Mouse (Mus musculus) testis, adult 2 months (tissue): ENCODE data around the gene Atl3. TPM values are rescaled to one million over a fixed set of nuclear protein-coding genes. Genes with fewer than 3 reads are reported as not detected.

ENCODE experiments used
- H3K27ac ChIP-seq: fragments of 200-500 bp; 2 replicates; pipeline ENCODE4 v1.5.1; 2012; ENCODE audit warnings: low read depth, low read length; ENCODE audit not compliant: control insufficient read depth, insufficient read depth
- H3K27me3 ChIP-seq: fragments of 200-500 bp; 2 replicates; pipeline ENCODE4 v1.6.1; 2012; ENCODE audit warnings: mild to moderate bottlenecking, low read length, moderate library complexity; ENCODE audit not compliant: control insufficient read depth, insufficient read depth
- H3K36me3 ChIP-seq: fragments of 200-500 bp; 2 replicates; pipeline ENCODE4 v1.6.1; 2012; ENCODE audit warnings: mild to moderate bottlenecking, low read length; ENCODE audit not compliant: control insufficient read depth, insufficient read depth
- H3K4me1 ChIP-seq: fragments of 200-500 bp; 2 replicates; pipeline ENCODE4 v1.6.1; 2012; ENCODE audit warnings: low read length; ENCODE audit not compliant: control insufficient read depth, insufficient read depth
- H3K4me3 ChIP-seq: fragments of 200-500 bp; 2 replicates; pipeline ENCODE4 v1.5.1; 2012; ENCODE audit warnings: low read depth, mild to moderate bottlenecking, low read length, moderate library complexity, mixed read lengths; ENCODE audit not compliant: control insufficient read depth
- CTCF ChIP-seq: fragments of 200-500 bp; IDR thresholded peaks from 2 replicates; pipeline ENCODE4 v1.5.1; 2012; ENCODE audit warnings: low read depth, mild to moderate bottlenecking, inconsistent platforms, low read length, moderate library complexity; ENCODE audit not compliant: control insufficient read depth, insufficient read depth, insufficient replicate concordance
- POLR2A ChIP-seq: fragments of 200-500 bp; IDR thresholded peaks from 2 replicates; pipeline ENCODE4 v1.6.1; 2012; ENCODE audit warnings: low read depth, mild to moderate bottlenecking, inconsistent platforms, low read length, moderate library complexity; ENCODE audit not compliant: control insufficient read depth
- polyA plus RNA-seq: library from polyadenylated mRNA; depleted of rRNA; stranded (reverse); fragments of >200 nt; gene quantifications from 2 replicates; pipeline ENCODE4 v1.2.3, GENCODE M21; 2012

Atl3 gene
- polyA plus RNA-seq, 1 experiment = 188 TPM

GRCm38 (mm10) chr19:7470643-7471042 is 23.2 kb upstream of the Atl3 start:
- Histone ChIP-seq H3K36me3 (no peaks in the 10 kb centered on the region; the same call in 1 of the 2 replicates), H3K27ac (no peak overlapping the region), H3K27me3 (no peaks in the 10 kb centered on the region), H3K4me3 (no peak overlapping the region), H3K4me1 (no peaks in the 10 kb centered on the region)
- TF ChIP-seq CTCF = no peak
- TF ChIP-seq POLR2A = no peak

- no peak overlapping the region for H3K27ac ChIP-seq
- H3K36me3 ChIP-seq = no peaks in the 10 kb centered on the region
- H3K4me1 ChIP-seq = peaks cover 5% of the 10 kb centered on the region
- no peak for TF ChIP-seq CTCF
- TF ChIP-seq POLR2A = no peak
- H3K4me3 ChIP-seq = no peak overlapping the region
- no peaks in the 10 kb centered on the region for H3K27me3 ChIP-seq
These were observed 14.0 kb upstream of the Atl3 start for GRCm38 (mm10) chr19:7479751-7480248.

GRCm38 (mm10) chr19:7481541-7482265 is 12.1 kb upstream of the Atl3 start:
- Histone ChIP-seq H3K4me3 (peak overlapping the region; percentile 97), H3K36me3 (no peaks in the 10 kb centered on the region), H3K4me1 (peaks cover 5% of the 10 kb centered on the region), H3K27me3 (no peaks in the 10 kb centered on the region), H3K27ac (peak overlapping the region; percentile 62)
- TF ChIP-seq POLR2A (no peak), CTCF (no peak)

- Histone ChIP-seq H3K36me3 (no peaks in the 10 kb centered on the region), H3K4me3 (peak overlapping the region; percentile 97), H3K27ac (peak overlapping the region; percentile 96), H3K4me1 (peaks cover 5% of the 10 kb centered on the region), H3K27me3 (no peaks in the 10 kb centered on the region)
- TF ChIP-seq POLR2A = no peak
These were observed 11.6 kb upstream of the Atl3 start for GRCm38 (mm10) chr19:7482266-7482598.

- Histone ChIP-seq H3K4me3 (peak within 1 kb of the TSS; percentile 97), H3K4me1 (peaks cover 5% of the 10 kb centered on the region), H3K27ac (peak within 1 kb of the TSS; percentile 96), H3K36me3 (no peaks in the 10 kb centered on the region), H3K27me3 (no peaks in the 10 kb centered on the region)
- peak; percentile 97 for TF ChIP-seq POLR2A
- no peak for TF ChIP-seq CTCF
These were observed 11.0 kb upstream of the Atl3 start, which contains the start of gene Rtn3 for GRCm38 (mm10) chr19:7482599-7483511. Gene Rtn3, minus strand, starts transcription at chr19:7483281.

- TF ChIP-seq CTCF (no peak), POLR2A (no peak)
- Histone ChIP-seq H3K4me3 (peak overlapping the region; percentile 47; the same call in 1 of the 2 replicates), H3K36me3 (no peaks in the 10 kb centered on the region), H3K27ac (peak overlapping the region; percentile 49; the same call in 1 of the 2 replicates), H3K4me1 (peaks cover 5% of the 10 kb centered on the region), H3K27me3 (no peaks in the 10 kb centered on the region)
These were observed 10.3 kb upstream of the Atl3 start for GRCm38 (mm10) chr19:7483512-7483882.

- no peaks in the 10 kb centered on the region for H3K27me3 ChIP-seq
- no peak for TF ChIP-seq POLR2A
- no peak for TF ChIP-seq CTCF
- H3K4me3 ChIP-seq = no peak overlapping the region; the same call in 1 of the 2 replicates
- no peak overlapping the region for H3K27ac ChIP-seq
- H3K4me1 ChIP-seq = peaks cover 5% of the 10 kb centered on the region
- H3K36me3 ChIP-seq = no peaks in the 10 kb centered on the region
These were observed 9.8 kb upstream of the Atl3 start for GRCm38 (mm10) chr19:7484076-7484475.
